Mouse (Mus musculus) adrenal gland, adult 2 months (tissue): Measurements from ENCODE around the gene Rrbp1. TPM values are rescaled to one million over a fixed set of nuclear protein-coding genes. Genes with fewer than 3 reads are reported as not detected.
A peak's percentile ranks its signal among the peaks of the same experiment; 100 is the strongest.

Experiments used
- DNase-seq: peaks from one replicate; pipeline ENCODE4 v3.0.0; 2021
- polyA plus RNA-seq: library from polyadenylated mRNA; depleted of rRNA; stranded (reverse); fragments of >200 nt; gene quantifications from 2 replicates; pipeline ENCODE4 v1.2.3, GENCODE M21; 2012
- total RNA-seq, 2 experiments: library from RNA; stranded (reverse); gene quantifications; 2 replicates each; pipeline ENCODE4 v1.2.3; 2021

The Rrbp1 gene
- total and polyA plus RNA-seq, 3 experiments = 36.0 to 193 (median 162) TPM

- DNase-seq = peak; percentile 28
Observed at GRCm38 (mm10) chr2:144005166-144005955, 5.7 kb downstream of the Rrbp1 start.

GRCm38 (mm10) chr2:144003544-144003943, 7.5 kb downstream of the Rrbp1 start:
- DNase-seq = peak; percentile 49

GRCm38 (mm10) chr2:144002229-144002984, 8.7 kb downstream of the Rrbp1 start:
- no peak for DNase-seq

GRCm38 (mm10) chr2:143992977-143993376, 18.1 kb downstream of the Rrbp1 start:
- DNase-seq = no peak

GRCm38 (mm10) chr2:143991964-143992672, 18.9 kb downstream of the Rrbp1 start:
- peak; percentile 28 for DNase-seq

GRCm38 (mm10) chr2:143990997-143991396, 20.1 kb downstream of the Rrbp1 start:
- no peak for DNase-seq

GRCm38 (mm10) chr2:143988016-143988415, 23.0 kb downstream of the Rrbp1 start:
- no peak for DNase-seq

- no peak for DNase-seq
Observed at GRCm38 (mm10) chr2:143987485-143987884, 23.6 kb downstream of the Rrbp1 start.

- DNase-seq = no peak
Observed at GRCm38 (mm10) chr2:143983482-143983881, 27.6 kb downstream of the Rrbp1 start.

- DNase-seq = no peak
Observed at GRCm38 (mm10) chr2:143982901-143983300, 28.2 kb downstream of the Rrbp1 start.

GRCm38 (mm10) chr2:143982152-143982551, 28.9 kb downstream of the Rrbp1 start:
- DNase-seq = no peak

GRCm38 (mm10) chr2:143980781-143981398, 30.2 kb downstream of the Rrbp1 start:
- peak; percentile 36 for DNase-seq

- DNase-seq = no peak
Observed at GRCm38 (mm10) chr2:143978444-143979147, 32.5 kb downstream of the Rrbp1 start.

- no peak for DNase-seq
Observed at GRCm38 (mm10) chr2:143975146-143975649, 35.9 kb downstream of the Rrbp1 start.

- DNase-seq = no peak
Observed at GRCm38 (mm10) chr2:143973161-143973560, 37.9 kb downstream of the Rrbp1 start.

GRCm38 (mm10) chr2:143971887-143972286, 39.2 kb downstream of the Rrbp1 start:
- no peak for DNase-seq

GRCm38 (mm10) chr2:143970841-143971240, 40.2 kb downstream of the Rrbp1 start:
- no peak for DNase-seq

- DNase-seq = no peak
Observed at GRCm38 (mm10) chr2:143969260-143969659, 41.8 kb downstream of the Rrbp1 start.

- DNase-seq = no peak
Observed at GRCm38 (mm10) chr2:143963318-143963717, 47.7 kb downstream of the Rrbp1 start.

- DNase-seq = no peak
Observed at GRCm38 (mm10) chr2:143962192-143962591, 48.9 kb downstream of the Rrbp1 start.

GRCm38 (mm10) chr2:143955746-143956145, 55.3 kb downstream of the Rrbp1 start:
- DNase-seq = no peak
